Comparison of ENCODE assay signal across 34 mouse cellular contexts in genomic region chr10:128282886-128283450, GRCm38 (mm10). TPM values are rescaled to one million over a fixed set of nuclear protein-coding genes. Genes with fewer than 3 reads are reported as not detected.
DNase-seq lines count a peak whose midpoint lies in the region; ATAC-seq and TF ChIP-seq lines count a peak whose summit lies in the region.
"Had no signal": no experiment of that assay in that cellular context is flagged by ENCODE, and none has a peak within 500 bp of the region (broad histone marks: within the 10 kb centered on the region; RNA-seq: fewer than 3 reads in every experiment).

No protein-coding gene starts in this region.

- peaks cover 83% of the 10 kb centered on the region for H3K36me3 ChIP-seq in liver, adult 2 months (ENCODE audit: control insufficient read depth, insufficient read depth, low read length)
- H3K36me3 ChIP-seq in liver, embryonic 12.5 days = peaks cover 95% of the 10 kb centered on the region

- H3K4me3 ChIP-seq in liver, adult 2 months (ENCODE audit: insufficient read depth, low read depth, low read length) = no peak overlapping the region
- H3K4me3 ChIP-seq in liver, embryonic 12.5 days = no peak overlapping the region
- no peak overlapping the region for H3K4me3 ChIP-seq in lung, adult 2 months (replicated peaks; ENCODE audit: extremely low read depth, low read depth, low read length)
- H3K4me3 ChIP-seq: embryonic facial prominence, embryonic 10.5 days; embryonic facial prominence, embryonic 15.5 days; heart, embryonic 15.5 days; hindbrain, embryonic 13.5 days; liver, embryonic 15.5 days; stomach, embryonic 15.5 days had no signal

- WGBS in liver, adult 2 months = 53% methylated on average over 20 of the region's 20 CpGs
- 80% methylated on average over 20 of the region's 20 CpGs for whole genome bisulfite sequencing in liver, embryonic 12.5 days (ENCODE audit: insufficient replicate concordance)
- WGBS in lung, adult 2 months = 73% methylated on average over 20 of the region's 20 CpGs

- no peak for TF ChIP-seq POLR2A in liver, adult 2 months (IDR thresholded peaks at IDR 0.05; ENCODE audit: extremely low read depth, insufficient read depth, low read length)
- no peak for TF ChIP-seq POLR2A in lung, adult 2 months (IDR thresholded peaks at IDR 0.05; ENCODE audit: borderline replicate concordance, extremely low read depth, low read depth, low read length)

- no peaks in the 10 kb centered on the region for H3K27me3 ChIP-seq in liver, adult 2 months (ENCODE audit: control insufficient read depth, insufficient read depth, low read length)
- H3K27me3 ChIP-seq in liver, embryonic 12.5 days (replicated peaks) = no peaks in the 10 kb centered on the region
- H3K27me3 ChIP-seq: CH12.LX; embryonic facial prominence, embryonic 15.5 days; heart, embryonic 15.5 days; hindbrain, embryonic 13.5 days; liver, embryonic 15.5 days; stomach, embryonic 15.5 days had no signal

- no peaks in the 10 kb centered on the region; the same call in 1 of the 2 replicates for H3K79me2 ChIP-seq in liver, adult 2 months (ENCODE audit: control insufficient read depth, insufficient read depth, low read length)

- H3K27ac ChIP-seq in liver, adult 2 months (replicated peaks; ENCODE audit: insufficient read depth, low read depth, low read length) = peak overlapping the region; percentile 43; the same call in 1 of the 2 replicates
- H3K27ac ChIP-seq in liver, embryonic 12.5 days = no peak overlapping the region
- H3K27ac ChIP-seq: embryonic facial prominence, embryonic 10.5 days; embryonic facial prominence, embryonic 15.5 days; heart, embryonic 15.5 days; hindbrain, embryonic 13.5 days; kidney, postnatal 0 days; stomach, embryonic 15.5 days had no signal

- H3K9ac ChIP-seq in liver, adult 2 months (ENCODE audit: low read depth, low read length) = no peak overlapping the region
- no peak overlapping the region for H3K9ac ChIP-seq in liver, embryonic 12.5 days
- H3K9ac ChIP-seq: embryonic facial prominence, embryonic 15.5 days; heart, embryonic 15.5 days; hindbrain, embryonic 13.5 days; liver, embryonic 15.5 days; stomach, embryonic 15.5 days had no signal

- ATAC-seq in liver, embryonic 12.5 days = no peak
- ATAC-seq in erythroid progenitor cell, adult 5-6 weeks (replicated peaks; ENCODE audit: low FRiP score, poor library complexity, severe bottlenecking) = no peak
- ATAC-seq: midbrain, embryonic 16.5 days had no signal

- no peaks in the 10 kb centered on the region for H3K9me3 ChIP-seq in liver, embryonic 12.5 days (replicated peaks)
- H3K9me3 ChIP-seq: embryonic facial prominence, embryonic 10.5 days; embryonic facial prominence, embryonic 15.5 days; heart, embryonic 15.5 days; hindbrain, embryonic 13.5 days; liver, embryonic 15.5 days; stomach, embryonic 15.5 days had no signal

- peak; percentile 39 for DNase-seq in adrenal gland, adult 2 months
- DNase-seq in adrenal gland, postnatal 10 days = no peak
- peak; percentile 23 for DNase-seq in kidney, adult 11 months
- DNase-seq in kidney, postnatal 10 days = no peak
- DNase-seq in liver, adult 2 months (ENCODE audit: extremely low read depth, low read depth, low spot score) = peak; percentile 62
- DNase-seq in lung, adult 2 months = no peak
- DNase-seq: gastrocnemius, postnatal 14 days; heart, postnatal 36 days; lung, postnatal 36 days; right cerebral cortex, postnatal 25 days; thymus, postnatal 36 days had no signal

- TF ChIP-seq CTCF in liver, adult 2 months (IDR thresholded peaks at IDR 0.05; ENCODE audit: low read depth, low read length) = no peak
- no peak for TF ChIP-seq CTCF in lung, adult 2 months (IDR thresholded peaks at IDR 0.05; ENCODE audit: insufficient read depth, low read length)

- no peaks in the 10 kb centered on the region; the same call in 1 of the 2 replicates for H3K4me1 ChIP-seq in liver, adult 2 months (ENCODE audit: control insufficient read depth, insufficient read depth, low read length)
- no peaks in the 10 kb centered on the region for H3K4me1 ChIP-seq in liver, embryonic 12.5 days
- H3K4me1 ChIP-seq in lung, adult 2 months (ENCODE audit: control insufficient read depth, insufficient read depth, low read length) = no peaks in the 10 kb centered on the region
- H3K4me1 ChIP-seq: embryonic facial prominence, embryonic 15.5 days; heart, embryonic 15.5 days; hindbrain, embryonic 13.5 days; stomach, embryonic 15.5 days had no signal

- H3K4me2 ChIP-seq in liver, embryonic 12.5 days = no peak overlapping the region
- H3K4me2 ChIP-seq: embryonic facial prominence, embryonic 15.5 days; heart, embryonic 15.5 days; hindbrain, embryonic 13.5 days; liver, embryonic 15.5 days; midbrain, embryonic 11.5 days; stomach, embryonic 15.5 days had no signal

RNA-seq across cellular contexts. Expression of gene Stat2, which starts 12.6 kb away (rescaled TPM):
- total RNA-seq in adrenal gland, adult 2 months (2021) = 10 to 100 TPM; 24.0 to 33.5 TPM
- polyA plus RNA-seq in adrenal gland, adult 2 months (2012; rRNA removed) = 37.3 and 39.2 TPM in 2 replicates
- 10 to 100 TPM; 17.4 to 27.5 TPM for total RNA-seq in adrenal gland, postnatal 10 days (2021)
- total RNA-seq in liver, adult 2 months (2014; rRNA removed) = 17.0 and 17.6 TPM in 2 replicates
- polyA plus RNA-seq in liver, adult 2 months (2012; rRNA removed) = 26.3 and 46.6 TPM in 2 replicates
- polyA plus RNA-seq in liver, embryonic 12.5 days (2016; fragmentation: Nextera tagmentation; extraction: Ambion mirVana) = 8.4 and 8.8 TPM in 2 replicates
- 30.8 and 34.4 TPM in 2 replicates for polyA plus RNA-seq in lung, adult 2 months (2012; rRNA removed)
- total RNA-seq in erythroid progenitor cell, adult 5-6 weeks (2015; ENCODE audit: low replicate concordance) = 35.6 and 37.5 TPM in 2 replicates
- 30.0 and 40.0 TPM in 2 replicates for total RNA-seq in erythroid progenitor cell, adult 5-6 weeks (2017; ENCODE audit: low replicate concordance)

RNA-seq across cellular contexts. Expression of gene Apof, which starts 14.5 kb away (rescaled TPM):
- total RNA-seq in adrenal gland, adult 2 months (2021) = 10 to 100 TPM in 1 of 2 experiments, under 1 TPM in 1; 0.76 to 19.1 TPM
- polyA plus RNA-seq in adrenal gland, adult 2 months (2012; rRNA removed) = 11.0 and 25.2 TPM in 2 replicates
- total RNA-seq in adrenal gland, postnatal 10 days (2021) = 100 to 1,000 TPM in 1 of 2 experiments, 10 to 100 TPM in 1; 78.0 to 183 TPM
- total RNA-seq in liver, adult 2 months (2014; rRNA removed) = 1,199 and 1,422 TPM in 2 replicates
- 2,021 and 2,079 TPM in 2 replicates for polyA plus RNA-seq in liver, adult 2 months (2012; rRNA removed)
- 27.2 and 28.2 TPM in 2 replicates for polyA plus RNA-seq in liver, embryonic 12.5 days (2016; fragmentation: Nextera tagmentation; extraction: Ambion mirVana)
- polyA plus RNA-seq in lung, adult 2 months (2012; rRNA removed) = 0.32 and 0.75 TPM in 2 replicates
- total RNA-seq in erythroid progenitor cell, adult 5-6 weeks (2015; ENCODE audit: low replicate concordance) = not detected in 2 replicates
- total RNA-seq in erythroid progenitor cell, adult 5-6 weeks (2017; ENCODE audit: low replicate concordance) = not detected in 2 replicates
- total RNA-seq: gastrocnemius, postnatal 14 days; heart, postnatal 36 days; layer of hippocampus, adult 8-10 months; layer of hippocampus, postnatal 25 days; left cerebral cortex, postnatal 36 days; megakaryocyte, adult 5-6 weeks had no signal
- polyA plus RNA-seq: brain, embryonic 14.5 days; C2C12; embryonic facial prominence, embryonic 10.5 days; embryonic facial prominence, embryonic 15.5 days; forebrain, embryonic 14.5 days; hindbrain, embryonic 13.5 days; midbrain, embryonic 11.5 days; midbrain, embryonic 16.5 days; neural tube, embryonic 11.5 days had no signal

RNA-seq across cellular contexts. Expression of gene Il23a, which starts 15.6 kb away (rescaled TPM):
- not detected for total RNA-seq in adrenal gland, adult 2 months (2021)
- not detected in 2 replicates for polyA plus RNA-seq in adrenal gland, adult 2 months (2012; rRNA removed)
- under 1 TPM in 1 of 2 experiments, not detected in 1; 0.27 TPM for total RNA-seq in adrenal gland, postnatal 10 days (2021)
- not detected in 2 replicates for total RNA-seq in liver, adult 2 months (2014; rRNA removed)
- not detected in 2 replicates for polyA plus RNA-seq in liver, adult 2 months (2012; rRNA removed)
- not detected in 2 replicates for polyA plus RNA-seq in liver, embryonic 12.5 days (2016; fragmentation: Nextera tagmentation; extraction: Ambion mirVana)
- 0.08 TPM in 1 of 2 replicates, not detected in the other for polyA plus RNA-seq in lung, adult 2 months (2012; rRNA removed)
- not detected in 2 replicates for total RNA-seq in erythroid progenitor cell, adult 5-6 weeks (2015; ENCODE audit: low replicate concordance)
- total RNA-seq in erythroid progenitor cell, adult 5-6 weeks (2017; ENCODE audit: low replicate concordance) = 0.39 TPM in 1 of 2 replicates, not detected in the other
- total RNA-seq: adrenal gland, postnatal 36 days; gastrocnemius, postnatal 14 days; heart, postnatal 36 days; layer of hippocampus, adult 8-10 months; megakaryocyte, adult 5-6 weeks; neutrophil, adult 5-6 weeks had no signal
- polyA plus RNA-seq: C2C12; embryonic facial prominence, embryonic 10.5 days; forebrain, embryonic 14.5 days; liver, embryonic 15.5 days; midbrain, embryonic 11.5 days; neural tube, embryonic 11.5 days had no signal

RNA-seq across cellular contexts. Expression of gene Pan2, which starts 20.2 kb away (rescaled TPM):
- 10 to 100 TPM; 13.8 to 18.3 TPM for total RNA-seq in adrenal gland, adult 2 months (2021)
- 17.2 and 20.4 TPM in 2 replicates for polyA plus RNA-seq in adrenal gland, adult 2 months (2012; rRNA removed)
- 10 to 100 TPM; 24.0 to 32.8 TPM for total RNA-seq in adrenal gland, postnatal 10 days (2021)
- 9.1 and 11.8 TPM in 2 replicates for total RNA-seq in liver, adult 2 months (2014; rRNA removed)
- polyA plus RNA-seq in liver, adult 2 months (2012; rRNA removed) = 12.7 and 20.3 TPM in 2 replicates
- 17.9 and 18.3 TPM in 2 replicates for polyA plus RNA-seq in liver, embryonic 12.5 days (2016; fragmentation: Nextera tagmentation; extraction: Ambion mirVana)
- 22.8 and 30.7 TPM in 2 replicates for polyA plus RNA-seq in lung, adult 2 months (2012; rRNA removed)
- total RNA-seq in erythroid progenitor cell, adult 5-6 weeks (2015; ENCODE audit: low replicate concordance) = 34.8 and 42.9 TPM in 2 replicates
- 27.0 and 27.5 TPM in 2 replicates for total RNA-seq in erythroid progenitor cell, adult 5-6 weeks (2017; ENCODE audit: low replicate concordance)

RNA-seq across cellular contexts. Expression of gene Apon, which starts 29.1 kb away (rescaled TPM):
- 1 to 10 TPM in 1 of 2 experiments, not detected in 1; 1.5 TPM for total RNA-seq in adrenal gland, adult 2 months (2021)
- polyA plus RNA-seq in adrenal gland, adult 2 months (2012; rRNA removed) = 0.10 and 0.40 TPM in 2 replicates
- total RNA-seq in adrenal gland, postnatal 10 days (2021) = 10 to 100 TPM in 1 of 2 experiments, 1 to 10 TPM in 1; 7.4 to 17.5 TPM
- total RNA-seq in liver, adult 2 months (2014; rRNA removed) = 201 and 227 TPM in 2 replicates
- polyA plus RNA-seq in liver, adult 2 months (2012; rRNA removed) = 446 and 456 TPM in 2 replicates
- 0.31 and 0.51 TPM in 2 replicates for polyA plus RNA-seq in liver, embryonic 12.5 days (2016; fragmentation: Nextera tagmentation; extraction: Ambion mirVana)
- polyA plus RNA-seq in lung, adult 2 months (2012; rRNA removed) = 0.08 and 0.27 TPM in 2 replicates
- total RNA-seq in erythroid progenitor cell, adult 5-6 weeks (2015; ENCODE audit: low replicate concordance) = 2.9 and 4.7 TPM in 2 replicates
- total RNA-seq in erythroid progenitor cell, adult 5-6 weeks (2017; ENCODE audit: low replicate concordance) = 1.7 TPM in 1 of 2 replicates, not detected in the other
- total RNA-seq: gastrocnemius, postnatal 14 days; layer of hippocampus, adult 8-10 months; layer of hippocampus, postnatal 25 days; left cerebral cortex, adult 8-10 months; left cerebral cortex, postnatal 36 days had no signal
- polyA plus RNA-seq: forebrain, embryonic 14.5 days; midbrain, embryonic 16.5 days had no signal

Comparison
In these comparisons a context has a peak if more than half of its experiments do, and no peak if none do; other contexts are left out.
1. DNase-seq: peak in adrenal gland, adult 2 months (single experiment), kidney, adult 11 months (single experiment) and liver, adult 2 months (single experiment); none in adrenal gland, postnatal 10 days (single experiment), kidney, postnatal 10 days (single experiment) and lung, adult 2 months (single experiment).